Mouse (Mus musculus) brain, adult 2 months (tissue): ENCODE data around the gene Suclg1.

Experiments
- DNase-seq: peaks from one replicate; pipeline ENCODE4 v3.0.0; 2011; ENCODE audit warnings: low read depth, low spot score

The Suclg1 gene

GRCm38 (mm10) chr6:73248237-73249048 lies at the start of gene Suclg1:
TSS of gene Suclg1 (plus strand) at chr6:73248382.
- peak; percentile 93 for DNase-seq

DNA sequence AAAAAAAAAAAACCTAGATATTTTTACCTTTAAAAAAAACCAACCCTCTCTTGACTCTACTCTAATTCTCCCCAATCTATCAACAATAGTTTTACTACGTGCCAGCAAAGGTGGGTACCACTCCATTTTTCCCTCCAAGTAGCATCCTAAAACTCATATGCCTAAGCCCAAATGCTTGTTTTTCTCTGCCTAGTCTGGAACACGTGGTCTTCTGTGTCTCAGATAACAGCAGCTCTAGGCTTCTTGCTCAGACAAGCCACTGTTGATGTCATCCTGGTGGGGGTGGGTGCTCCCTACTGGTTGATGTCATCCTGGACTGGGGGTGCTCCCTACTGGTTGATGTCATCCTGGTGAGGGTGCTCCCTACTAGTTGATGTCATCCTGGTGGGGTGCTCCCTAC lies 44.5 kb upstream of the Suclg1 start:
- DNase-seq: no peak

DNA sequence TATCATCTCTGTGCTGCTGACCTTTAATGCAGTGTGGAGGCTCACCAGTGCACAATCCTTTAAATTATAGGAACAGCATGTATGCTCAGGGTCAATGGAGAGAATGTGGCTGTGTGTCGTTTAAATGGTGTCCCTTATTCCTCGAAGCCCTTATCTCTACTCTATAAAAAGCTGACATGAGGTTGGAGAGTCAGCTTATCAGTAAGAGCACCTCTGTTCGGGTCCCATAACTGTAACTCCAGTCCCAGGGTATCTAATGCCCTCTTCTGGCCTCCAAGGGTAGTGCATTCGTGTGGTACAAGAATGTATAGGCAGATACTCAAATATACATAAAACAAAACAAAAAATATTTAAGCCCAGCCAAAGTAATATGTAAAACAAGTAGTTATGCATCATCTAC lies 43.2 kb upstream of the Suclg1 start:
- no peak for DNase-seq

DNA sequence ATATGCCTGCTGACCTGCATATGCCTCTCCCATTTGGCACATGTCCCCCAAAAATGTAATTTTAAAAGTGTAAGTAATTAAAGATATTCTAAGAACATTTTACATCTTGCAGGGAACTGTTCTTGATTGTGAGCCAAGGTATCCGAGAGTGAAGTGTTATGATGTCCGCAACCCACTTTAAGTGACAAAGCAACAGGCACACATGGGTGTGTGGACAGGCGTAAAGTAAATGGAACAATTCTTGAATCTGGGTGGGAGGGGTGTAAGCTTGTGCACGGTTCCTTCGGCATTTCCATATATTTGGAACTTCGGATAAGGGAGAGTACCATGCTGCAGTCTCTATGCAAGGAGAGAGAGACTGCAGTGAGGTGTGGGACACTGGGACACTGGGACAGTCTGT lies 38.6 kb upstream of the Suclg1 start:
- no peak for DNase-seq

DNA sequence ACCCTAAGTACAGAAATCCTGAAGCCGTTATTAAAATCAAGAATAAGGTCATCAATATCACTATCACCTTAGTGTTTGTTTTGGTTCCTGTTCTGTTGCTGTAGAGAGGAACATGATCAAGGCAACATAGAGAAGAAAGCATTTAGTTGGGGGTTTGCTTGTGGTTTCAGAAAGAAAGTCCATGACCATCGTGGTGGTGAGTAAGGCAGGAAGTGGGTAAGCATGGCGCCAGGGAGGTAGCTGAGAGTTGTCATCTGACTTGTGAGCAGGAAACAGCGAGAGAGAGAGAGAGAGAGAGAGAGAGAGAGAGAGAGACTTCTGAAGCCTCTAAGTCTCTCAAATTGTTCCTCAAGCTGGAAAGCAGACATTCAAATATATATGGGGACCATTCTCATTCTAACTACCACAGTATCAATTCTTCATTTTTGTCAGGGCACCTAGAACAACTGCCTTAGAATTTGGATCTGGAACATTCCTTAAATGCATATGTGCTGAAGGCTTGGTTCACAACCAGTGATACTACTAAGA lies 37.7 kb upstream of the Suclg1 start:
- DNase-seq: no peak

DNA sequence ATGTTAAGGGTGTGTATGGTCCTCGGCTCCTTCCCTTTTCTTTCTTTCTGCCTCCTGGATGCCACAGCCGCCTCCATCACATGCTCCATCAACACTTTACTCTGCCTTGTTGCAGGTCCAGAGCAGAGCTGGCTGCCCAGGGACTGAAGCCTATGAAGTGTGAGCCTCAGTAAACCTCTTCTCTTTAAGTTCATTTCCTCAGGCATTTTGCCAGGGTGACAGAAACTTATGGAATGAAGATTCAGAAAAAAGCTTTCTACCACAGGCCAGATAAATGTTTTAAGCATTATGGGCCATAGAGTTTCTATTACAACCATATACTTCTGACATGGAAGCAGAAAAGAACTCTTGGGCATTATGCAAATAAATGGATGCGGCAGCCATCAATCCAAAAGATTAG lies 37.1 kb upstream of the Suclg1 start:
- no peak for DNase-seq

DNA sequence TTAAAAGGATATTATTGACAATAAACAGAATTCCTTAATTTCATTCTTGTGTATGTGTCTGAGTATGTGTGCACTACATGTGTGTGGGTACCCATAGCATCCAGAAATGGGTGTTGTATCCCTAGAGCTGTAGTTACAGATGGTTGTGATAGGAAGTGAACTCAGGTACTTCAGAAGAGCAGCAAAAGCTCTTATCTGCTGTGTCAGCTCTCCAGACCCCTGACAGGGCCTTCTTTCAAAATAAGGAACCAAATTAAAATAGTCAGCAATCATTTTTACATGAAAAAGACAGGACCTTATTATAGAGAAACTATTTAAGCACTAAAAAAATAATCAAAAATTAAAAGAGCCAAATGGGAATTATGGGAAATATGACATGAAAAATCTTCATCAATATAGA lies 36.6 kb upstream of the Suclg1 start:
- DNase-seq: no peak

- peak; percentile 98 for DNase-seq
Observed at GRCm38 (mm10) chr6:73221189-73221957, 26.8 kb upstream of the Suclg1 start, which contains the start of gene Dnah6. TSS of gene Dnah6 (minus strand) at chr6:73221651.

DNA sequence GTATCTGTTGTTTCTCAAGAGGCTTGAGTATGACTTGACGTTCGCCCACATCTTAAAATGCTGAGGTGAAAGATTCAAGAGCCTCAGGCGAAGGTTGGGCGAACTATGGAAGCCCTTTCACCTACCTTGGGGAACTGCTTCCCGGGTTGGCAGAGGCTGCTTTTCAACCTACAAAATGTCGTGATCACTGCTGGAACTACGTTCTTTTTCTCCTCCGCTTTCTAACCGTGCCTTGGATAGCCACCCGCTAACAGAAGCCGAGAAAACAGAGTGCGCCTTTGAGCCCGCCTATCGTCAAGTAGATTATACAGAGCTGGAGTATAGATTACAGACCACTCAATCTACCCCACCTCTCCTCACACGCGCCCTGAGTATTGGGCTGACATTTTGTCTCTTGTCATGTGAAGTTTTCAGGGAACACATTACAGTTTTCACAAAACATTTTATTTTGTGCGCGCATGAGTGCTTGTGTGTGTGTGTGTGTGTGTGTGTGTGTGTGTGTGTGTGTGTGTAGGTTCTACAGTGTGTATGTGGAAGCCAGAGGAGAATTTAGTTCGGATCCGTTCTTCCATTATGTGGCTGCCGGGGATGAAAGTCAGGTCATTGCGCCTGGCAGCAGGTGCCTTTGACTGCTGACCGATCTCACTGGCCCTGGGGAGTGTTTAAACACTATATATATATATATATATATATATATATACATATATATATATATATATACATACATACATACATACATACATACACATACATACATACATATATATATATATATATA lies 26.0 kb upstream of the Suclg1 start:
- peak; percentile 60 for DNase-seq

DNA sequence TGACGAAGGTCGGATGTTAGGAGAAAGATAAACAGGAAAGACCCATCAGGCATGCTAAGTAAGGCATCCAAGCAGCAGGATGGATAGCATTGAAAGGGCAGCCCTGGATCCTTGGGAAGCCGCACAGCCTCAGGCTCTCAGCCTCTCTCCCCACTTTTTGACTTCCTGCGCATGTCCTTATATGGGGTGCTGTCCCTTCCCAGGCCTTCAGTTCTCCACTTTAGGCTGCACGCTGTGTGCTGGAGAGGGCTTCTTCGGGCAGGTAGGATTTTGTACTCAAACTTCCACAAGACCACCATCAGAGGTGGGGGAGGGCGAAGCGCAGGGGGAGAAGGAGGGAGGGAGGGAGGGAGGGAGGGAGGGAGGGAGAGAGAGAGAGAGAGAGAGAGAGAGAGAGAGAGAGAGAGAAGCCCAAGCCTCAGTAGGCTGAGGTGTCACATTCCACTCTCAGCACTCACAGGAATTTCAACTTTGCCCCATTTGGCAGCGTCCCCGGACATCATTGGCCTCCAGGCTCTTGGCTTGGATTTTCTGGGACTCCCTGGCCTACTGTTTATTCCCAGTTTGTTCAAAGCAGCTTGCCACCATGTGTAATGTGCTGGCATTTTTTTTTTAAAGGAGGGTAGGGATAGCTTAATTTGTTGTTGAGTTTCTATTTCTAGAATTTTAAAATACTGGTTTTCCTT lies 25.2 kb upstream of the Suclg1 start:
- peak; percentile 59 for DNase-seq

DNA sequence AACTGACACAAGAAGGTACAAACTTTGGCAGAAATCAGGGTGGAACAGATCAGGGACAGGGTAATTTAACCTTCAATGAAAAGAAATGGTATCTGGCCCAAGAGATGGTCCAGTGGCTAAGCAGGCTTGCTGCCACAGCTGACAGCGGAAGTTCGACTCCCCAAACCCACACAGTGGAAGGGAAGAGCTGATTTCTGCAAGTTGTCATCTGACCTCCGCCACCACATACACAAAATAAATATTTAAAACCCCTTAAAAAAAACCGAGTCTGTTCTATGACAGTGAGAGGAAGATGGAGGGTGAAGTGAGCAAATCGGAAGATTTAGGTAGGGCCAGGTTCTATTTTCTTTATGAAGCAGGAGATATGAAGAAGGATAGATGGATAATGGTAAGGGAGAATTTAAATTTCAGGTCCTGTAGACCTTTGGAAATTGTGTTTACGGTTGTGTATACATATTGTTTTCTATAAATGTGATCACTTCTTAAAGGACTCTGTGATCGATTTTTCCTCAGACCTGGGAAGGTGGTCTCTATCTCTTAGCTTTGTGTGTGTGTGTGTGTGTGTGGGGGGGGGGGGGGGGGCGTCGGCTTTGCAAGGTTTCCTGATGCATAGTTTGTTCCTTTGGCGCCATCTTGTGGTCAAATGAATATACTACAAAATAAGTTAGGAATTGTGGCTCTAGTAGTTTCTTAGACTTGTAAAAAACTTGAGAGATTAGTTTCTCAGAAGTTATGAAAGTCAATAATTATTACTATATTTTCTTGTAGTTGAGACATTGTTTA lies 20.6 kb upstream of the Suclg1 start:
- peak; percentile 66 for DNase-seq

GRCm38 (mm10) chr6:73228408-73228807 lies 19.8 kb upstream of the Suclg1 start:
- DNase-seq: no peak

GRCm38 (mm10) chr6:73228881-73229280 lies 19.3 kb upstream of the Suclg1 start:
- no peak for DNase-seq

DNA sequence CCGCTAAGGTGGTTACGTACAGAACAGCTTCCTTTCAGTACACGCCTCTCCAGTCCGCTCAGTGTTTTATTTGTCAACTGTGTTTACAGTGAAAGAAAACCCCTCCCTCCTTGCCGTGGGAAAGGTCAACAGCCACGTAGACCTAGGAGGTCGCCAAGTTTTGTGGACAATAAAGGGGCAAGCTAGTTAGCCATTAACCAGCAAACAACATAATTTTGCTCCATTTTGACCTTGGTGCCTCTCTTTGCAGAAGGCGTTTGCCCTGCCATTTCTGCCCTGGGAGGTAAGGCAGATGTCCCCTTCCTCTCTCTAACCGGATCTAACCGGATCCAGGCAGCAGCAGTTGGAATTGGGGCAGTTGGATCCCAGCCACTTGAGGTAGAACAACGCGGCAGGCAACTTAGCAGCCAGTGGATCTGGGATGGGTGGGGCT lies 16.0 kb upstream of the Suclg1 start:
- DNase-seq: no peak

DNA sequence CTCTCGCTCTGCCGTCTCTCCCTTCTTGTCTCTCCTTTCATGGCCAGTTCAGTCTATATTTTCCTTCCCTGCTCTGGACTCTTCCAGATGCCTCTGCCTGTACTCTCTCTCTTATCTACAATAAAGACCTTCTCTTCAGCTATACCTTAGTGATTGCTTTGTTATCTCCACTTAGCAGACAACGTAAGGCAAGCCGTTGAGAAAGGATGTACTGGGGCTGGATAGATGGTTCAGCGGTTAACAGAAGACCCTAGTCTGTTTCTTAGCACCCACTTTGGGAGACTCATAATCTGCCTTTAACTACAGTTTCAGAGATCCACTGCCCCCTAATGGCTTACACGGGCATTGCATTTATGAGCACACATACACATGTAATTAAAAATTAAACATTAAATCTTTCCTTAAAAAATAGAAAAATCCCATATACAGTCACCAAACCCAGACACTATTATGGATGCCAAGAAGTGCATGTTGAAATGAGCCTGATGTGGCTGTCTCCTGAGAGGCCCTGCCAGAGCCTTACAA lies 14.9 kb upstream of the Suclg1 start:
- no peak for DNase-seq

DNA sequence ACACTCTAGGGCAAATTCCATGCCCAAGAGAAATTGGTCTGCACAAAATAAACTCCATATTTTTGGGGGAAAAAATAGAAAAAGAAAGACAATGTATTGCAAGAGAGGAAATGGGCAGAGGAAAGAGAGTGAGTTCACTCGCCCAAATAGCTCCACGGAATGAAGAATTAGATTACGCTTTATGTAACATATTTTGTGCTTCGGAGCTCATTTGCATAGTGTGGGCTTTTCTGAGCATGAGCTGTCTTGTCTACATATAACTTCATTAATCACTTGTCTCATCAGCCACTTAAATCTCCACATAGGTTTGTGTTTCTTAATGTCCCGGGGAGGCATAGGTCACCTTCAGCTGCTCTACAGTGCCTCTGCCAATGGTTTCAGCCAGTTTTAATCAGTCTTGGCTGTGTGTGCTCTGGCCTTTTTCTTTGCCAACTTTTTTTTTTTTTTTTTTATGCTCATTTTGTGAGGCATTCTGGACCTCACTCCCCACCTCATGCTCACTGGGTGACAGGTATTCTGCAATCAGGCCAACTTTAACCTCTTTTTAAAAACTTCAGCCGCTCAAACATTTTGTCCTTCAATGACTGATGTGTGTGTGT lies 13.8 kb upstream of the Suclg1 start:
- DNase-seq: peak; percentile 62

DNA sequence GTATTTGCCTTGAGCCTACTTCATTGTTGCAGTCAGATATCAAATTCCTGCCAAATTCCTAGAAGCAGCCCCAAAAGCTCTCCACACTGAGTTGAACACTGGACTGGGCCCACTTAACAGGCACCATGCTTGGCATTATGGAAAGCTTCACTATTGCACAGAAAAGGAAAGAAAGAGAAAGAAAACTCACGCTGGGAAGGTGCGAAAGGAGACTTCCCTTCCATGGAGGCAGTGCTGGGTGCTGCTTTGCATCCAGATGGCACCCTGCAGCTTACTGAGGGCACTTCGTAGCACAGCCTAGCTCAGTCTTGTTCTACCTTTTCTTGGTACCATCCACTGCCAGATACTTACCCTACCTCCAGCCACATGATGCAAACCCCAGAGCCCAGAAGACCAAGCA lies 12.5 kb upstream of the Suclg1 start:
- DNase-seq: no peak

GRCm38 (mm10) chr6:73246821-73247220 lies 1.4 kb upstream of the Suclg1 start:
- DNase-seq: no peak

- DNase-seq: peak; percentile 50
Observed at GRCm38 (mm10) chr6:73247452-73247851, 730 bp upstream of the Suclg1 start.

- peak; percentile 64 for DNase-seq
Observed at GRCm38 (mm10) chr6:73249049-73249422, 854 bp downstream of the Suclg1 start.
